11 mouse cellular contexts compared by ENCODE assay signal in the genomic region with DNA sequence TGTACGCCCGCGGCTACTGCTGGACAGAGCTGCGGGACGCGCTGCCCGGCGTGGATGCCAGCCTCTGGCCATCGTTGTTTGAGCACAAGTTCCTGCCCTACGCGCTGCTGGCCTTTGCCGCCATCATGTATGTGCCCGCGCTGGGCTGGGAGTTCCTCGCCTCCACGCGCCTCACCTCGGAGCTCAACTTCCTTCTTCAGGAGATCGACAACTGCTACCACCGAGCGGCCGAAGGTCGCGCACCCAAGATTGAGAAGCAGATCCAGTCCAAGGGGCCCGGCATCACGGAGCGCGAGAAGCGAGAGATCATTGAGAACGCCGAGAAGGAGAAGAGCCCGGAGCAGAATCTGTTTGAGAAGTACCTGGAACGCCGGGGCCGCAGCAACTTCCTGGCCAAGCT. TPM values are rescaled to one million over a fixed set of nuclear protein-coding genes. Genes with fewer than 3 reads are reported as not detected.
DNase-seq lines count a peak whose midpoint lies in the region; ATAC-seq and TF ChIP-seq lines count a peak whose summit lies in the region.
"Had no signal": no experiment of that assay in that cellular context is flagged by ENCODE, and none has a peak within 500 bp of the region (broad histone marks: within the 10 kb centered on the region; RNA-seq: fewer than 3 reads in every experiment).

No protein-coding gene starts in this region.

- TF ChIP-seq POLR2A in small intestine, adult 2 months (IDR thresholded peaks at IDR 0.05; ENCODE audit: low read depth, low read length), result no peak

- ATAC-seq in heart, embryonic 12.5 days (ENCODE audit: insufficient number of reproducible peaks, low FRiP score), result no peak
- ATAC-seq in lung, embryonic 16.5 days (ENCODE audit: low read depth), result no peak
- ATAC-seq in granulocyte monocyte progenitor cell, adult 5-6 weeks (replicated peaks; ENCODE audit: poor library complexity, severe bottlenecking), result peak; percentile 63

- H3K4me1 ChIP-seq in heart, embryonic 12.5 days (replicated peaks), result peaks cover 16% of the 10 kb centered on the region
- no peaks in the 10 kb centered on the region for H3K4me1 ChIP-seq in lung, embryonic 16.5 days (replicated peaks; ENCODE audit: control insufficient read depth, insufficient read depth, low read length)
- H3K4me1 ChIP-seq in small intestine, adult 2 months (ENCODE audit: control insufficient read depth, insufficient read depth, insufficient read length, low read length), result peaks cover 25% of the 10 kb centered on the region

- H3K4me3 ChIP-seq in heart, embryonic 12.5 days, result peak overlapping the region; percentile 33
- H3K4me3 ChIP-seq in lung, embryonic 16.5 days (ENCODE audit: low read length), result peak overlapping the region; percentile 16
- H3K4me3 ChIP-seq in small intestine, adult 2 months (ENCODE audit: low read depth, low read length), result peak overlapping the region; percentile 42

- peaks cover 73% of the 10 kb centered on the region for H3K27me3 ChIP-seq in heart, embryonic 12.5 days (replicated peaks)
- peaks cover 29% of the 10 kb centered on the region for H3K27me3 ChIP-seq in lung, embryonic 16.5 days (ENCODE audit: control insufficient read depth, insufficient read depth, low read depth, low read length)
- H3K27me3 ChIP-seq in small intestine, adult 2 months (ENCODE audit: control insufficient read depth, insufficient read depth, low read length), result no peaks in the 10 kb centered on the region

- H3K27ac ChIP-seq in heart, embryonic 12.5 days (ENCODE audit: poor library complexity, severe bottlenecking), result no peak overlapping the region
- no peak overlapping the region for H3K27ac ChIP-seq in lung, embryonic 16.5 days (ENCODE audit: low read length)
- H3K27ac ChIP-seq in small intestine, adult 2 months (ENCODE audit: insufficient read depth, low read depth, low read length), result no peak overlapping the region

- TF ChIP-seq CTCF in small intestine, adult 2 months (IDR thresholded peaks at IDR 0.05; ENCODE audit: extremely low read depth, insufficient read length, insufficient replicate concordance, low read depth, low read length), result no peak

- H3K4me2 ChIP-seq in heart, embryonic 12.5 days, result peak overlapping the region; percentile 64
- peak overlapping the region; percentile 45 for H3K4me2 ChIP-seq in lung, embryonic 16.5 days (ENCODE audit: low read depth, low read length)

- H3K9me3 ChIP-seq in heart, embryonic 12.5 days (replicated peaks), result no peaks in the 10 kb centered on the region
- no peaks in the 10 kb centered on the region for H3K9me3 ChIP-seq in lung, embryonic 16.5 days (ENCODE audit: control insufficient read depth, low read length)

- no peak for DNase-seq in heart, adult 8-10 months (ENCODE audit: low spot score)
- no peak for DNase-seq in lung, adult 18-20 months
- DNase-seq in gastrocnemius, postnatal 4 days (ENCODE audit: low spot score in 2 of 2), result no peak
- DNase-seq in adrenal gland, postnatal 14 days, result no peak
- DNase-seq: adrenal gland, postnatal 10 days; lung, postnatal 10 days had no signal

- H3K36me3 ChIP-seq in heart, embryonic 12.5 days, result no peaks in the 10 kb centered on the region
- no peaks in the 10 kb centered on the region for H3K36me3 ChIP-seq in lung, embryonic 16.5 days (ENCODE audit: control insufficient read depth, insufficient read depth, low read length)
- no peaks in the 10 kb centered on the region for H3K36me3 ChIP-seq in small intestine, adult 2 months (ENCODE audit: control insufficient read depth, insufficient read depth, low read length)

- 0 out of 2 replicates have a peak overlapping the region, but pooled peaks have one; percentile 6 for H3K9ac ChIP-seq in heart, embryonic 12.5 days
- no peak overlapping the region for H3K9ac ChIP-seq in lung, embryonic 16.5 days (ENCODE audit: low read length)

- 22% methylated on average over 35 of the region's 35 CpGs for WGBS in heart, embryonic 12.5 days
- WGBS in lung, embryonic 16.5 days, result 19% methylated on average over 35 of the region's 35 CpGs
- WGBS in small intestine, adult 2 months, result 20% methylated on average over 35 of the region's 35 CpGs

RNA-seq across cellular contexts. Expression of a gene that starts 7.3 kb away (rescaled TPM):
- 51.7 and 53.5 TPM in 2 replicates for polyA plus RNA-seq in heart, embryonic 12.5 days (2016; fragmentation: Nextera tagmentation; extraction: Ambion mirVana)
- total RNA-seq in heart, adult 8-10 months (2022), result 10 to 100 TPM; 43.9 to 51.4 (median 45.4) TPM
- polyA plus RNA-seq in lung, embryonic 16.5 days (2015; fragmentation: Nextera tagmentation; extraction: Ambion mirVana), result 48.9 and 50.2 TPM in 2 replicates
- 38.0 and 44.2 TPM in 2 replicates for total RNA-seq in granulocyte monocyte progenitor cell, adult 5-6 weeks (2014; fragmentation: Nextera tagmentation)
- 36.9 and 39.8 TPM in 2 replicates for total RNA-seq in granulocyte monocyte progenitor cell, adult 5-6 weeks (2017)
- 81.6 and 90.9 TPM in 2 replicates for polyA plus RNA-seq in small intestine, adult 2 months (2012; rRNA removed)
- total RNA-seq in gastrocnemius, postnatal 4 days (2021), result 10 to 100 TPM; 33.8 to 34.8 TPM
- total RNA-seq in adrenal gland, postnatal 14 days (2021), result 38.2 and 47.1 TPM in 2 replicates

RNA-seq across cellular contexts. Expression of a gene that starts 8.1 kb away (rescaled TPM):
- 1.8 and 2.4 TPM in 2 replicates for polyA plus RNA-seq in heart, embryonic 12.5 days (2016; fragmentation: Nextera tagmentation; extraction: Ambion mirVana)
- total RNA-seq in heart, adult 8-10 months (2022), result 1 to 10 TPM; 1.1 to 2.1 (median 1.7) TPM
- 0.21 and 0.24 TPM in 2 replicates for polyA plus RNA-seq in lung, embryonic 16.5 days (2015; fragmentation: Nextera tagmentation; extraction: Ambion mirVana)
- total RNA-seq in granulocyte monocyte progenitor cell, adult 5-6 weeks (2014; fragmentation: Nextera tagmentation), result not detected in 2 replicates
- not detected in 2 replicates for total RNA-seq in granulocyte monocyte progenitor cell, adult 5-6 weeks (2017)
- 0.30 and 0.32 TPM in 2 replicates for polyA plus RNA-seq in small intestine, adult 2 months (2012; rRNA removed)
- total RNA-seq in gastrocnemius, postnatal 4 days (2021), result under 1 TPM; 0.13 to 0.15 TPM
- 0.52 and 1.6 TPM in 2 replicates for total RNA-seq in adrenal gland, postnatal 14 days (2021)
- total RNA-seq: neutrophil, adult 5-6 weeks had no signal

RNA-seq across cellular contexts. Expression of a gene that starts 21.3 kb away (rescaled TPM):
- polyA plus RNA-seq in heart, embryonic 12.5 days (2016; fragmentation: Nextera tagmentation; extraction: Ambion mirVana), result 12.4 and 12.6 TPM in 2 replicates
- total RNA-seq in heart, adult 8-10 months (2022), result 10 to 100 TPM; 15.0 to 16.6 (median 15.8) TPM
- polyA plus RNA-seq in lung, embryonic 16.5 days (2015; fragmentation: Nextera tagmentation; extraction: Ambion mirVana), result 16.0 and 16.4 TPM in 2 replicates
- total RNA-seq in granulocyte monocyte progenitor cell, adult 5-6 weeks (2014; fragmentation: Nextera tagmentation), result 11.6 and 21.8 TPM in 2 replicates
- total RNA-seq in granulocyte monocyte progenitor cell, adult 5-6 weeks (2017), result 13.6 and 16.2 TPM in 2 replicates
- 29.0 and 45.8 TPM in 2 replicates for polyA plus RNA-seq in small intestine, adult 2 months (2012; rRNA removed)
- total RNA-seq in gastrocnemius, postnatal 4 days (2021), result 10 to 100 TPM; 10.5 to 12.4 TPM
- 29.3 and 35.4 TPM in 2 replicates for total RNA-seq in adrenal gland, postnatal 14 days (2021)

RNA-seq across cellular contexts. Expression of a gene that starts 55.3 kb away (rescaled TPM):
- 13.7 and 15.8 TPM in 2 replicates for polyA plus RNA-seq in heart, embryonic 12.5 days (2016; fragmentation: Nextera tagmentation; extraction: Ambion mirVana)
- total RNA-seq in heart, adult 8-10 months (2022), result 10 to 100 TPM in 1 of 4 experiments, 1 to 10 TPM in 3; 8.2 to 11.6 (median 9.0) TPM
- polyA plus RNA-seq in lung, embryonic 16.5 days (2015; fragmentation: Nextera tagmentation; extraction: Ambion mirVana), result 15.5 and 15.7 TPM in 2 replicates
- 23.4 and 29.2 TPM in 2 replicates for total RNA-seq in granulocyte monocyte progenitor cell, adult 5-6 weeks (2014; fragmentation: Nextera tagmentation)
- total RNA-seq in granulocyte monocyte progenitor cell, adult 5-6 weeks (2017), result 12.6 and 20.2 TPM in 2 replicates
- 21.6 and 29.0 TPM in 2 replicates for polyA plus RNA-seq in small intestine, adult 2 months (2012; rRNA removed)
- total RNA-seq in gastrocnemius, postnatal 4 days (2021), result 10 to 100 TPM; 13.5 to 16.6 TPM
- 13.3 and 15.7 TPM in 2 replicates for total RNA-seq in adrenal gland, postnatal 14 days (2021)
